13 mouse cellular contexts compared by ENCODE assay signal in genomic region chr5:23517839-23518238, GRCm38 (mm10).
A peak's percentile ranks its signal among the peaks of the same experiment; 100 is the strongest.
DNase-seq lines count a peak whose midpoint lies in the region; ATAC-seq and TF ChIP-seq lines count a peak whose summit lies in the region.
"Had no signal": no experiment of that assay in that cellular context is flagged by ENCODE, and none has a peak within 500 bp of the region (broad histone marks: within the 10 kb centered on the region; RNA-seq: fewer than 3 reads in every experiment).

No protein-coding gene starts in this region.

- peaks cover 54% of the 10 kb centered on the region for H3K36me3 ChIP-seq in heart, embryonic 14.5 days (ENCODE audit: control insufficient read depth, insufficient read depth, low read length)
- peaks cover 16% of the 10 kb centered on the region for H3K36me3 ChIP-seq in midbrain, embryonic 16.5 days (ENCODE audit: control insufficient read depth, insufficient read depth, low read length)

- peaks cover 25 to 46% of the 10 kb centered on the region in 2 experiments for H3K4me1 ChIP-seq in heart, embryonic 14.5 days (ENCODE audit: control insufficient read depth in 2 of 2, insufficient read depth in 2 of 2, low read length in 2 of 2)
- H3K4me1 ChIP-seq in midbrain, embryonic 16.5 days (ENCODE audit: control insufficient read depth, insufficient read depth, low read length) = peaks cover 5% of the 10 kb centered on the region; the same call in 1 of the 2 replicates

- H3K4me2 ChIP-seq in heart, embryonic 14.5 days (ENCODE audit: low read length) = 0 out of 2 replicates have a peak overlapping the region, but pooled peaks have one; percentile 19
- H3K4me2 ChIP-seq in midbrain, embryonic 16.5 days (ENCODE audit: low read length) = no peak overlapping the region
- H3K4me2 ChIP-seq: embryonic facial prominence, embryonic 13.5 days; limb, embryonic 13.5 days had no signal

- ATAC-seq in heart, embryonic 14.5 days (ENCODE audit: insufficient number of reproducible peaks, insufficient read depth, low FRiP score, low read depth) = no peak
- ATAC-seq in midbrain, embryonic 16.5 days = no peak

- intact Hi-C loops in heart, postnatal 25 days (cut with DNase I) = no loop called here

- no peak for TF ChIP-seq CTCF in brain, embryonic 14.5 days (IDR thresholded peaks at IDR 0.05; ENCODE audit: borderline replicate concordance, extremely low read depth, insufficient read depth, insufficient read length)

- H3K27ac ChIP-seq in heart, embryonic 14.5 days (replicated peaks in 1 of 2; ENCODE audit: control insufficient read depth in 1 of 2, insufficient read depth in 1 of 2, low read depth in 2 of 2, low read length in 2 of 2) = peak overlapping the region; percentile 64 to 87
- no peak overlapping the region for H3K27ac ChIP-seq in midbrain, embryonic 16.5 days (ENCODE audit: low read length)
- H3K27ac ChIP-seq: embryonic facial prominence, embryonic 13.5 days; limb, embryonic 13.5 days had no signal

- H3K9me3 ChIP-seq in heart, embryonic 14.5 days (ENCODE audit: control insufficient read depth, low read length) = no peaks in the 10 kb centered on the region
- H3K9me3 ChIP-seq in midbrain, embryonic 16.5 days (replicated peaks; ENCODE audit: control insufficient read depth, low read length, poor library complexity, severe bottlenecking) = no peaks in the 10 kb centered on the region
- H3K9me3 ChIP-seq: embryonic facial prominence, embryonic 13.5 days; limb, embryonic 13.5 days had no signal

- TF ChIP-seq POLR2A in brain, embryonic 14.5 days (IDR thresholded peaks at IDR 0.05; ENCODE audit: borderline replicate concordance, extremely low read depth, insufficient read depth, insufficient read length, poor library complexity, severe bottlenecking) = no peak

- H3K9ac ChIP-seq in heart, embryonic 14.5 days (ENCODE audit: low read length) = no peak overlapping the region
- H3K9ac ChIP-seq in midbrain, embryonic 16.5 days (ENCODE audit: low read depth, low read length) = no peak overlapping the region
- H3K9ac ChIP-seq: embryonic facial prominence, embryonic 13.5 days; limb, embryonic 13.5 days had no signal

- WGBS in heart, embryonic 14.5 days = 58% methylated on average over 4 of the region's 4 CpGs
- 72% methylated on average over 4 of the region's 4 CpGs for WGBS in midbrain, embryonic 16.5 days

- DNase-seq in cerebellum, adult 9-10 months = peak; percentile 34
- no peak for DNase-seq in cerebellum, adult 8-10 months
- no peak for DNase-seq in heart, postnatal 25 days (ENCODE audit: low spot score)
- DNase-seq in brain, embryonic 14.5 days (ENCODE audit: low read depth) = peak; percentile 29
- peak; percentile 56 to 58 for DNase-seq in layer of hippocampus, postnatal 36 days
- no peak for DNase-seq in spleen, postnatal 4 days (ENCODE audit: low spot score in 2 of 2)
- DNase-seq: adrenal gland, adult 2 months; gastrocnemius, postnatal 36 days; kidney, adult 9 months had no signal

- no peak overlapping the region for H3K4me3 ChIP-seq in heart, embryonic 14.5 days (ENCODE audit: control insufficient read depth in 1 of 2, insufficient read depth in 1 of 2, low read depth in 1 of 2, low read length in 2 of 2)
- no peak overlapping the region for H3K4me3 ChIP-seq in midbrain, embryonic 16.5 days (ENCODE audit: low read depth, low read length)
- H3K4me3 ChIP-seq: embryonic facial prominence, embryonic 13.5 days; limb, embryonic 13.5 days had no signal

- H3K27me3 ChIP-seq in heart, embryonic 14.5 days (ENCODE audit: control insufficient read depth, insufficient read depth, low read length) = no peaks in the 10 kb centered on the region
- H3K27me3 ChIP-seq in midbrain, embryonic 16.5 days (ENCODE audit: control insufficient read depth, insufficient read depth, low read depth, low read length) = no peaks in the 10 kb centered on the region
- H3K27me3 ChIP-seq: embryonic facial prominence, embryonic 13.5 days; limb, embryonic 13.5 days had no signal

Comparison
In these comparisons a context has a peak if more than half of its experiments do, and no peak if none do; other contexts are left out.
1. DNase-seq: peak in cerebellum, adult 9-10 months (single experiment), brain, embryonic 14.5 days (single experiment) and layer of hippocampus, postnatal 36 days (2 of 2); none in cerebellum, adult 8-10 months (single experiment), heart, postnatal 25 days (single experiment) and spleen, postnatal 4 days (0 of 2).